Mouse (Mus musculus): Measurements from ENCODE around the gene Fpgt. TPM values are rescaled to one million over a fixed set of nuclear protein-coding genes. Genes with fewer than 3 reads are reported as not detected.

Gene Fpgt
- total RNA-seq, 1 experiment from 2014 or later = 9.1 TPM

Other genes starting within 250 kb of the Fpgt start
- not detected in 2 replicates for gene Tnni3k, start 38.0 kb downstream of the Fpgt start, total RNA-seq (2017)
- gene Lrriq3, start within 50 bp of the Fpgt start, total RNA-seq (2017) = 1.1 and 1.6 TPM in 2 replicates

Measured in hematopoietic stem cell, adult 5-6 weeks (primary cell).